Mouse (Mus musculus): ENCODE data around the gene Pcdh15. TPM values are rescaled to one million over a fixed set of nuclear protein-coding genes. Genes with fewer than 3 reads are reported as not detected.

Pcdh15 gene
- polyA plus RNA-seq, 1 experiment from 2014 or later, result 0.57 TPM

DNA sequence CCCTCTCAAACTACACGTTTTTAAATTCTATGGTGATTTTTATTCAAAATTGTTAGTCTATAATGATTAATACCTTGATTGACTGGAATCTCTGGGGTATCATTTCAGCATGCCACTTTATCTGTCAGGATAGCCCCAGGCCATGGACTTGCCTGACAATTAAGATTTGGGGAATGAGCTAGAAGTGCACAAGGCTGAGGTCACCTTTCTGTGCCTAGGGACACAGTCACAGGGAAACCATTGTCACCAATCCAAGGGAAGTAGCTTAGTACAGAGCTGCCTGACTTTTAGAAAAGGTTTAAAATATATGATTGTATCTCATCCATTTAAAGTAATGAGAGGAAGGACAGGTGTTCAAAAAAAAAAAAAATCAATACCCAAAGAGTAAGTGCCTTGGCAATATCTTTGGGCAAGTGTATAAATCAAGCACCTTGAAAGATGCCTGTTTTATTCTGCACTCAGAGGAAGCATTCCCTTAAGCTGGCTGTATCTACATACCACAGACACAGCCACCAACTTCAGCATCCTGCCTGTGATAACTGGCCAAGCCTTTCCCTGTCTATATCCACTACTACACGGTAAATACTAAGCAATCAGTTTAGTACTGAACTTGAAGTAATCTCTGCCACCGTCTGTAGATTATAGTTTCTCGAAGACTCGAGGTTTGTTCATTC is 779.0 kb downstream of the Pcdh15 start:
- H3K4me3 ChIP-seq, result no peak overlapping the region
- H3K9me3 ChIP-seq, result no peaks in the 10 kb centered on the region
- DNase-seq (ENCODE audit: low spot score), result no peak
- 75% methylated on average over 5 of the region's 5 CpGs for WGBS
- no peak overlapping the region for H3K27ac ChIP-seq (replicated peaks)
- no peaks in the 10 kb centered on the region for H3K36me3 ChIP-seq (replicated peaks)
- no peaks in the 10 kb centered on the region for H3K27me3 ChIP-seq (replicated peaks; ENCODE audit: low read depth, poor library complexity, severe bottlenecking)
- no peaks in the 10 kb centered on the region for H3K4me1 ChIP-seq

DNA sequence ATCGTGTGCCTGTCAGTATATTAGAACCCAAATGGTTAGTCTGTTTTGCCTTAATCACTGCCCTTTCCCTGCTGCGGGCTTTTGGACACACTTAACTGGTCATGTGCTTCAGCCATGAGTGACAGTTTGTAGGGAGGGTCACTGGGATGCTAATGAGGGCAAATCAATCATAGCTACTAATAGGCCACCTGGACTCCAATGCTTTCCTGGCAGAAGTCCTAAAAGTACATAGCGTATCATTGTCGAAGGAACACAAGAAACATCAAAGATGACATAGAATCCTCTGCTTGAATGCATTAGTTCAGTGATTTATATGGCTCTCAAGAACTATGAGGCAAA is 779.6 kb downstream of the Pcdh15 start:
- Histone ChIP-seq H3K36me3 (replicated peaks) (no peaks in the 10 kb centered on the region), H3K27me3 (replicated peaks; ENCODE audit: low read depth, poor library complexity, severe bottlenecking) (no peaks in the 10 kb centered on the region), H3K27ac (replicated peaks) (no peak overlapping the region), H3K4me1 (no peaks in the 10 kb centered on the region), H3K4me3 (no peak overlapping the region), H3K9me3 (no peaks in the 10 kb centered on the region)
- 72% methylated on average over 4 of the region's 4 CpGs for WGBS
- DNase-seq (ENCODE audit: low spot score), result no peak

DNA sequence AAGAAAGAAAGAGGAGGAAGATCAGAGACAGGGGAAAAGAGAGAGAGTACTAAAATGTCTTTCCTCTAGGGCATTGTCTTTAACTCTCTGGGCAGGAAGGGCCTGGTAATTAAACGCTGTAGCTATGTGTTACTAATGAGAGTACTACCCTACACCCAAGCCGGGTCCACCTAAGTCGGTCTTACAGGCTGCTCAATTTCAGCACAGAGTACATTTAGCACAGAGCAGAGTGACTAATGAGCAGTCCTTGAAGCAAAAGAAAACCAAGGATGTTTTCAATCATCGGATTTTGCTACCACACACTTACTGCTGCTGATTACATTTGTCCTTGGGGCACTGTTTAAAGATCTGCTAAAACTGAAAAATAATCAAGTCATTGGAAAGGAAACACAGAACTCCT is 788.6 kb downstream of the Pcdh15 start:
- Histone ChIP-seq H3K27me3 (replicated peaks; ENCODE audit: low read depth, poor library complexity, severe bottlenecking) (no peaks in the 10 kb centered on the region), H3K27ac (replicated peaks) (no peak overlapping the region), H3K4me1 (no peaks in the 10 kb centered on the region), H3K9me3 (no peaks in the 10 kb centered on the region), H3K36me3 (replicated peaks) (no peaks in the 10 kb centered on the region), H3K4me3 (no peak overlapping the region)
- WGBS, result 62% methylated on average over 4 of the region's 4 CpGs
- no peak for DNase-seq (ENCODE audit: low spot score)

DNA sequence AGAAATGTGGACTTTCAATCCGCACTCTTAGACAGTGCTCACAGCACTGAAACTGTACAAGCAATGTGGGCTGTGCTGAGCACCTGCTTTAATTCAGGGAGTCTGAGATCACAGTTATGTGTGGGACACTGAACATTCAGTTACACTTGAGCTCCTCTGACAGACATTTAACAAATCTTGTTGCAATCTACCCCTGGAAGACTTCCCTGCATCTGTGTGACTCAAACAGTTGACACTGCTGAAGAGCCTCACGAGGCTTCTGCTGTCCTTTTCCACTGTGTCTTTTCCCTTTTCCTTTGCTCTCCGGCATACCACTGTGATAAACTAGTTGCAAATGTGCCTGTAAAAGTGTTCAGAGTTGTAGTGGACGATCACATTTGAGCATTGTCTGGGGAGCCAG is 793.1 kb downstream of the Pcdh15 start:
- no peak overlapping the region for H3K27ac ChIP-seq (replicated peaks)
- H3K36me3 ChIP-seq (replicated peaks), result no peaks in the 10 kb centered on the region
- H3K27me3 ChIP-seq (replicated peaks; ENCODE audit: low read depth, poor library complexity, severe bottlenecking), result no peaks in the 10 kb centered on the region
- no peaks in the 10 kb centered on the region for H3K9me3 ChIP-seq
- no peak overlapping the region for H3K4me3 ChIP-seq
- no peak for DNase-seq (ENCODE audit: low spot score)
- 88% methylated on average over 4 of the region's 4 CpGs for WGBS
- no peaks in the 10 kb centered on the region for H3K4me1 ChIP-seq

DNA sequence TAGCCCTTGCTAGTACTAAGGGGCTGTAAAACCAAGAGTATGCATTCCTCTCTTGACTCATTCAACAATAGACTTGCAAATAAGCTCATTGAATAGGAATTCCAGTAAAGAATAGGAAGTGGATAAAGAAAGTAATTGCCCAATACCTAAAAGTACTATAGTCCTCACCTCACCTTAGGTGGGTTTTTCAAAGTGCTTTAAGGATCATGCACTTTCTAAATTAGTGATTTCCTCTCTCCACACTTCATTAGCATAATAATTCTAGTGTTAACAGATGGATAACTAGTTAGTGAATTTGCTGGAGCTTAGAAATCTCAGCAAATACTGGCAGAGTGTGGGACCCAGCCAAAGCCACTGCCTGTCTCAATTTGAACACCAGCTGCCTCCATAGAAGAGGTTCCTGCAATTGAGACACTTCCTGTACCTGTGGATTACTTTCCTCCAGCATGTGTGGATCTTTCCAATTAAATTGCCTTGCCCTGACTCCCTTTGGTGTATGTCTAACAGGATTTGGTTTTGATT is 797.0 kb downstream of the Pcdh15 start:
- Histone ChIP-seq H3K36me3 (replicated peaks) (no peaks in the 10 kb centered on the region), H3K27me3 (replicated peaks; ENCODE audit: low read depth, poor library complexity, severe bottlenecking) (no peaks in the 10 kb centered on the region), H3K4me3 (no peak overlapping the region), H3K9me3 (no peaks in the 10 kb centered on the region), H3K27ac (replicated peaks) (no peak overlapping the region), H3K4me1 (no peaks in the 10 kb centered on the region)
- DNase-seq (ENCODE audit: low spot score), result no peak

DNA sequence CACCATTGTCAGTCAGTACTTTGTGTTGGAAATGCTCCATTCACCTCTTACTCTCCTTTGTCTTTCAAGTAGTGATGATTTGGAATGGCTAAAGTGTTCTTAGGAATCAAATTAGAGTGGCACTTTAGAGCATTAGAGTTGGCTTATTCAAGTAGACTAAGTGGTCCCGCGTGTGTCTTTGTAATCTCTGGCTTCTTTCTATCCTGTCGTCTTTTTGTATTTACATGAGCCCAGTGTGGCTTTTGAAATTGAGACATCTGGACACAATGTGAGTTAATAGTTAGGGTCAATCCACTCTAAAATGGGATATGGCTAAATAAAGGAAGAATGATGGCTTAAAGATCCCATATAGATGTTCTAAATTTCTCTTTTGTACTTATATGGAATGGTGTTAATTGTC is 800.0 kb downstream of the Pcdh15 start:
- WGBS, result 71% methylated on average over 3 of the region's 3 CpGs
- no peak overlapping the region for H3K27ac ChIP-seq (replicated peaks)
- H3K4me1 ChIP-seq, result no peaks in the 10 kb centered on the region
- H3K36me3 ChIP-seq (replicated peaks), result no peaks in the 10 kb centered on the region
- H3K27me3 ChIP-seq (replicated peaks; ENCODE audit: low read depth, poor library complexity, severe bottlenecking), result no peaks in the 10 kb centered on the region
- no peaks in the 10 kb centered on the region for H3K9me3 ChIP-seq
- DNase-seq (ENCODE audit: low spot score), result no peak
- no peak overlapping the region for H3K4me3 ChIP-seq

DNA sequence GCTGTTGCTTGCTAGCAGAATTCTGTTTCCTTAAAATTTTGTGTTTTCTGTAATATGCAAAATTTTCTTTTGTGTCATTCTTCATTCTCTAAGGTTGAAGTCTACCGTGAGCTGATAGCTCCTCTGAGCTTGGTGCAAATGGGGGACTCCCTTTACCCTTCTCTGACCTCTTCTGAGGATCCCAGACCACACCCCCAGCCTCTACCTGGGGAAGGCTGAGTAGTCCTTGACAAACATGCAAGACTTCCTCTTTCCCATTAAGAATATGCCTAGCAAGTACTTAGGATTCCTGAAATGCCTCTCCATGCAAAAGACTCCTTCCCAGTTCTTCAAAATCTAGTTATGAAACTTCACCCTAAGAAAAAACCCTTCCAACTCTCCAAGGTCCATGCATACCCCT is 808.5 kb downstream of the Pcdh15 start:
- no peak overlapping the region for H3K4me3 ChIP-seq
- WGBS, result 78% methylated on average over 1 of the region's 1 CpGs
- no peaks in the 10 kb centered on the region for H3K36me3 ChIP-seq (replicated peaks)
- H3K27ac ChIP-seq (replicated peaks), result no peak overlapping the region
- no peaks in the 10 kb centered on the region for H3K27me3 ChIP-seq (replicated peaks; ENCODE audit: low read depth, poor library complexity, severe bottlenecking)
- no peak for DNase-seq (ENCODE audit: low spot score)
- no peaks in the 10 kb centered on the region for H3K4me1 ChIP-seq
- no peaks in the 10 kb centered on the region for H3K9me3 ChIP-seq

DNA sequence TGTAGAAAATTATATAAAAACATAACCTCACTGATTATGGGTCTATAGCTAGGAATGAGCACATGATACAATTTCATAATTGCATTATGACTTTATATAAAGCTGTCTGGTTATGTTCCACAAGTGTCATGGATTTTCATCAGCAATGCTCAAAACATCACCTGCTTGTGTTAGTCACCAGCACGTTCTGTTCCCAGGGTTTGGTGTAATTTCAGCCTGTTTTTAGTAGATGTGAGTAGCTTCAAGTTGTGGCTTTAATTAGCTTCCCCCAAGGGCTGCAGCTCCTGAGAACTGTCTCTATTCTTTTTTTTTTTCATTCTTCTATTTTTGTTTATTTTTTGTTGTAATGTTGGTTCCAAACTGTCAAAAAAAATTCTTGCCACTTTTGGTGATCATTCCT is 809.4 kb downstream of the Pcdh15 start:
- DNase-seq (ENCODE audit: low spot score), result no peak
- no peaks in the 10 kb centered on the region for H3K9me3 ChIP-seq
- H3K27ac ChIP-seq (replicated peaks), result no peak overlapping the region
- no peak overlapping the region for H3K4me3 ChIP-seq
- H3K36me3 ChIP-seq (replicated peaks), result no peaks in the 10 kb centered on the region
- no peaks in the 10 kb centered on the region for H3K27me3 ChIP-seq (replicated peaks; ENCODE audit: low read depth, poor library complexity, severe bottlenecking)
- 77% methylated on average over 1 of the region's 1 CpGs for WGBS
- H3K4me1 ChIP-seq, result no peaks in the 10 kb centered on the region

DNA sequence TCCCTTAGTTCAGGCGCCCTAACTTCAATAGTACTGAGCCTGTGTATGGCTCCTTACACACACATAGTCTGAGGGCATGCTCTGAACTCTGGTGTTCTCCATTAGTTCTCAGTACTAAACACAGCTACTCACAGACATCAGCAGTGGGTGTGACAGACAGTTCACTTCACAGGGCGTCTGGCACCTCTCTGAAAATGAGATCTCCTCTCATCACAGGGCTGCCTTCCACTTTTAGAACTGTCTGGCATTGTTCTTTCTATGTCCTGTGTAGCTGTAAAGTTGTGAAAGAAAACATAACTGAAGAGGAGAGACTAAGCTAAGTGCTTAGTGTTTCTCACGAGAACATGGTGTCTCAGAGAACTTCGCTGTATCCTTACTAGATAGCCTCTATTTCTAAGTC is 816.0 kb downstream of the Pcdh15 start:
- Histone ChIP-seq H3K36me3 (replicated peaks) (no peaks in the 10 kb centered on the region), H3K9me3 (no peaks in the 10 kb centered on the region), H3K4me1 (no peaks in the 10 kb centered on the region), H3K4me3 (no peak overlapping the region), H3K27me3 (replicated peaks; ENCODE audit: low read depth, poor library complexity, severe bottlenecking) (no peaks in the 10 kb centered on the region), H3K27ac (replicated peaks) (no peak overlapping the region)
- DNase-seq (ENCODE audit: low spot score), result no peak
- 89% methylated on average over 4 of the region's 4 CpGs for WGBS

DNA sequence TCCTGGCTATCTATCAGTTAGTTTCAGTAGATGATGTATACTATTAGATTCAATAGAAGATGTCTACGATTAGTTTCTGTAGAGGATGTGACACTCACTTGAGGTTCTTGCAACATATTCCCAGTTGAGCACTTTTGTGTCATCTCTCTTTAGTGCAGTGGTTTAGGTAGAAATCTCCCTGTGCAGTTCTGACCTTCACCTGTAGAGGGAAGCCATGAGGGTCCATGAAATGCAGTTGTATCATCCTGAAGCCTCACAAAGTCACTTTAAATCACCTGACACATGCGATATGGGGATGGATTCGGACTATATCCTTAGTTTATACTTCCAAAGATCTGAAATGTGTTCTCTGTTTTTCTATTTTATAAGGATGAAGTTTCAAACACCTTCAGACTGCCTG is 822.4 kb downstream of the Pcdh15 start:
- Histone ChIP-seq H3K36me3 (replicated peaks) (no peaks in the 10 kb centered on the region), H3K4me1 (no peaks in the 10 kb centered on the region), H3K4me3 (no peak overlapping the region), H3K9me3 (no peaks in the 10 kb centered on the region), H3K27ac (replicated peaks) (no peak overlapping the region), H3K27me3 (replicated peaks; ENCODE audit: low read depth, poor library complexity, severe bottlenecking) (no peaks in the 10 kb centered on the region)
- DNase-seq (ENCODE audit: low spot score), result no peak
- WGBS, result 71% methylated on average over 3 of the region's 3 CpGs

DNA sequence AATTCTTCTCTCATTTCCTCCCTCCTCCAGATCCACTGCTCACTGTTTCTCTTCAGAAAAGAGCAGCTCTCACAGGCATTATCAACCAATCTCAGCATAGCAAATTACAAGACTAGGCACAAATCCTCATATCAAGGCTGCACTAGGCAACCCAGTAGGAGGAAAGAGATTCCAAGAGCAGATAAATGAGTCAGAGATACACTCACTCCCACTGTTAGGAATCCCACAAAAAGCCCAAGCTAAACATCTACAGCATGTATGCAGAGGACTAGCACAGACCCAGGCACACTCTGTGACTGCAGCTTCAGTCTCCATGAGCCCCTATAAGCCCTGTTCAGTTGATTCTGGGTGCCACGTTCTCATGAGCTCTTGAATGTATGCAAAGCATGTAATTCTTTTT is 829.5 kb downstream of the Pcdh15 start:
- no peak for DNase-seq (ENCODE audit: low spot score)
- Histone ChIP-seq H3K27me3 (replicated peaks; ENCODE audit: low read depth, poor library complexity, severe bottlenecking) (no peaks in the 10 kb centered on the region), H3K9me3 (no peaks in the 10 kb centered on the region), H3K27ac (replicated peaks) (no peak overlapping the region), H3K4me3 (no peak overlapping the region), H3K36me3 (replicated peaks) (no peaks in the 10 kb centered on the region), H3K4me1 (no peaks in the 10 kb centered on the region)
- WGBS, result 76% methylated on average over 1 of the region's 1 CpGs

DNA sequence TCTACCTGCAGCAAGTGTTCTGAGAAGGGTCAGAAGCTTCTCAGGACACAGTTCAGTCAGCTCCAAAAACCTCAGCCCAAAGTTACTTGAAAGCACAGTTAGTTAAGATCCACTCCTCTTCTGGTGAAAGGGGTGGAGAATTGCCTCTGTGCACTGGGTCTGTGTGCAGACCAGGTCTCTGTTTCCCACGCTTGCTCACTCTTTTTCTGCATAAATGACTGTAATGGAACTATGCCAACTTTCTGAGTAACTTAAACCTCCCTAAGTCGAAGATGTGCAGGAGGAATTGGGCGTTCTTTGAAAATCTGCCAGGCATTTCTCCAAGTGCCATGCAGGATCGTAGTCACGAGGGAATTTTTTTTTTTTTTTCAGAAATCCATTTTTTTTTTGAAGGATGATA is 830.6 kb downstream of the Pcdh15 start:
- Histone ChIP-seq H3K9me3 (no peaks in the 10 kb centered on the region), H3K4me1 (no peaks in the 10 kb centered on the region), H3K27me3 (replicated peaks; ENCODE audit: low read depth, poor library complexity, severe bottlenecking) (no peaks in the 10 kb centered on the region), H3K27ac (replicated peaks) (no peak overlapping the region), H3K4me3 (no peak overlapping the region), H3K36me3 (replicated peaks) (no peaks in the 10 kb centered on the region)
- WGBS, result 90% methylated on average over 5 of the region's 5 CpGs
- no peak for DNase-seq (ENCODE audit: low spot score)

DNA sequence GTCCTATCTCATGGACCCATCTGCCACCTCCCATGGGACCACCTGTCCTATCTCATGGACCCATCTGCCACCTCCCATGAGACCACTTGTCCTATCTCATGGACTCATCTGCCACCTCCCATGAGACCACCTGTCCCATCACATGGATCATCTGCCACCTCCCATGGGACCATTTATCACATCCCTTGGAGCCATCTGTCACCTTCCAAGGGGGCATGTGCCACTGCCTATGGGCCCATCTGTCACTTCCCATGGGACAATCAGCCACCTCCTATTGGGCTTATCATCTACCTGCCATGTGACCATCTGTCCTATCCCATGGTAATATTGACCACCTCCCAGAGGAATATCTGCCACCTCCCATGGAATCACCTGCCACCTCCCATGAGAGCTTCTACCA is 832.0 kb downstream of the Pcdh15 start:
- Histone ChIP-seq H3K36me3 (replicated peaks) (no peaks in the 10 kb centered on the region), H3K9me3 (no peaks in the 10 kb centered on the region), H3K4me1 (no peaks in the 10 kb centered on the region), H3K27me3 (replicated peaks; ENCODE audit: low read depth, poor library complexity, severe bottlenecking) (no peaks in the 10 kb centered on the region), H3K4me3 (no peak overlapping the region), H3K27ac (replicated peaks) (no peak overlapping the region)
- no peak for DNase-seq (ENCODE audit: low spot score)

Measured in embryonic facial prominence, embryonic 10.5 days (tissue).